Mouse (Mus musculus): ENCODE data around the gene Lrch1. TPM values are rescaled to one million over a fixed set of nuclear protein-coding genes. Genes with fewer than 3 reads are reported as not detected.

Gene Lrch1
- polyA plus RNA-seq, 1 experiment from 2014 or later, result 16.0 TPM

DNA sequence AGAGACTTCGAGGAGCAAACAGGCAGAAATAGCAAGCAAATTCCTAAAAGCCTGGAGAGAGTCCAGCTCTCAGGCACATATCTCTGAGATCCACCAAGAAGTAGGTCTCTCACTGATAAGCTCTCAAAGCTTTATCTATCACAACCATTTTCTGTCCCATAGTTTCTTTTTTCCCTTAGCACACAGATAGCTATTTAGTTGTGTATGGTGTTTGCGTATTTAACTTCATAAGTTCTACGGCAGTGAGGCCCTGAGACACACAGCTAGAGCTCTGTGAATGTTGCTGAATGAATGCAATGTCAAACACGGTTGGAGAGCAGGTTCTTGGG lies 78.8 kb downstream of the Lrch1 start:
- H3K4me2 ChIP-seq (replicated peaks; ENCODE audit: low read depth, low read length), result no peak overlapping the region
- H3K9me3 ChIP-seq (ENCODE audit: control insufficient read depth, low read depth, low read length), result no peaks in the 10 kb centered on the region
- WGBS, result 69% methylated on average over 4 of the region's 4 CpGs
- H3K36me3 ChIP-seq (ENCODE audit: control insufficient read depth, insufficient read depth, low read length), result no peaks in the 10 kb centered on the region
- no peak overlapping the region for H3K9ac ChIP-seq (replicated peaks; ENCODE audit: low read depth, low read length)
- no peak overlapping the region for H3K4me3 ChIP-seq (ENCODE audit: low read depth, low read length)
- no peaks in the 10 kb centered on the region for H3K27me3 ChIP-seq (ENCODE audit: control insufficient read depth, insufficient read depth, low read length)
- H3K27ac ChIP-seq (ENCODE audit: low read length), result no peak overlapping the region
- ATAC-seq (ENCODE audit: insufficient number of reproducible peaks, insufficient read depth, low FRiP score, low read depth), result no peak
- peaks cover 20% of the 10 kb centered on the region; the same call in 1 of the 2 replicates for H3K4me1 ChIP-seq (ENCODE audit: control insufficient read depth, insufficient read depth, low read length)

DNA sequence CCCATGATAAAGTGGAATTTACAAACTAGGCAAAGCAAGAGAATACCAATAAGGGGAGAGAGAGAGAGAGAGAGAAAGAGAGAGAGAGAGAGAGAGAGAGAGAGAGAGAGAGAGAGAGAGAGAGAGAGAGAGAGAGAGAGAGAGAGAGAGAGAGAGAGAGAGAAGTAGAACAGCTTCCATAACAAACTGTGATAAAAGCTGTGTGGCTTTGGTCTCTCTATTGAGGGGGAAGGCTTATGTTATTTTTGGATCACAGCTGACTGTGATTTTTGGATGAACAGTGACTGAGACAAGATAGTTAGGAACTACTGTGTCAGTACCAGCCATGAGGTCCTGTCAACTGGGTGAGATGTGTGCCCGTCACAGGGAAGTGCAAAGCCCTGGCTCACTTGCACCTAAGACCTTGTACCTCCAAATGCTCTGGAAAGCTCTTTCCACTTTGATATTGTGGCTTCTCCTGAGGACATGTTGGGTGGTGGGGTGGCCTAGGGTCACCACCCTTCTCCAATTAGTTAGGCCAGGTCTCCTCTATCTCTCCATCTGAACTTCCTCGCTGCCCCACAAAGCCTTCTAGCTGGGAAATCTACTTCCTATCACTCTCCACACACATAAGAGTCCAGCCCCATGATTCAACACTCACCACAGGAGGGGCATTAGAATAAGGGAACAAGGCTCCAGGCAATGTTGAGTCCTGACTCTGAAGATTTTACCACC lies 79.3 kb downstream of the Lrch1 start:
- no peak overlapping the region for H3K4me3 ChIP-seq (ENCODE audit: low read depth, low read length)
- no peaks in the 10 kb centered on the region for H3K27me3 ChIP-seq (ENCODE audit: control insufficient read depth, insufficient read depth, low read length)
- no peak overlapping the region for H3K4me2 ChIP-seq (replicated peaks; ENCODE audit: low read depth, low read length)
- WGBS, result 88% methylated on average over 2 of the region's 2 CpGs
- H3K9ac ChIP-seq (replicated peaks; ENCODE audit: low read depth, low read length), result no peak overlapping the region
- H3K9me3 ChIP-seq (ENCODE audit: control insufficient read depth, low read depth, low read length), result no peaks in the 10 kb centered on the region
- H3K4me1 ChIP-seq (ENCODE audit: control insufficient read depth, insufficient read depth, low read length), result peaks cover 20% of the 10 kb centered on the region; the same call in 1 of the 2 replicates
- H3K27ac ChIP-seq (ENCODE audit: low read length), result no peak overlapping the region
- ATAC-seq (ENCODE audit: insufficient number of reproducible peaks, insufficient read depth, low FRiP score, low read depth), result no peak
- no peaks in the 10 kb centered on the region for H3K36me3 ChIP-seq (ENCODE audit: control insufficient read depth, insufficient read depth, low read length)

DNA sequence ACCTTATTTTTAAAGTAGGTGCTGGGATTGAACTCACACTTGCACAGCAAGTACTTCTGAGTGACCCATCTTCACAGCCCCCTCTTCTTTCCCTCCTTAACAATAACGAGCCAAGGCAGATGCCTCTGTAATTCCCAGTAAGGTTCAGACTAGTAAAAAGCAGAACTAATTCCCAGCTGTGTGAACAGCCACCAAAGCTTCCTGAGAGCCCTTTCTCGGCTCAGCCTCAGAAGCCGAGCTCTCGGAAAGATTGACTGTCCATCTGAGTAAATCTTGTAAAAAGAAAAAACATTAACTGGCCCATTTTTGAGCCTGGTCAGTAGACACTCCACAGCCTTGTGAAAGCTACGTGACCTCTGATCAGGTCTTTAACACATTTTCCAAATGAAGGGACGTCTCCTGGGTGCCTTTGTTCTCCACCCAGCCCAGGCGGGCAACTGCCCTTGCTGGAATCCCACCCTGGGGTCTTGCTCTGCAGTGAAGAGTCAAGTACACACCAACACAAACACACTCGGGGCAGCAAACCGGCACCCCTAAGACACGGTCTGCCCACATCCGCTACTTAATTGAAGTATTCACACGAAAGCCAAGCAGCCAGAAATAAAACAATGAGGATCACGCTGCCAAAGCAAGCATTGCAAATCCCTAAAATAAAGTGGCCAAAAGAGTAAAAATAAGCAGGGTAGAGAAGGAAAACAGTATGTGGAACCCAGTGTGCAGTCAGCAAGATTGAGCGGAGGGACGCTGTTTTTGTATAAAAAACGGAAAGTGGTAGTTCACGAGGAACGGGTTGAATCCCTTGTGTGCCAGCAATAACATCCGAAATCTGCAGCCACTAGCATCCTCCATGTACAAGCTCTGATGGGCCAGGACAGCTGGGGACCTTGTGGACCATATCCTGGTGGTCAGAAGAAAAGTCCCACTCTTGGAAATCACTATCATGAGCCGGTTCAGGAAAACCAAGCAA lies 80.3 kb downstream of the Lrch1 start:
- H3K9me3 ChIP-seq (ENCODE audit: control insufficient read depth, low read depth, low read length), result no peaks in the 10 kb centered on the region
- no peak overlapping the region for H3K9ac ChIP-seq (replicated peaks; ENCODE audit: low read depth, low read length)
- H3K4me3 ChIP-seq (ENCODE audit: low read depth, low read length), result no peak overlapping the region
- 65% methylated on average over 20 of the region's 20 CpGs for WGBS
- H3K36me3 ChIP-seq (ENCODE audit: control insufficient read depth, insufficient read depth, low read length), result no peaks in the 10 kb centered on the region
- H3K4me1 ChIP-seq (ENCODE audit: control insufficient read depth, insufficient read depth, low read length), result peaks cover 20% of the 10 kb centered on the region; the same call in 1 of the 2 replicates
- H3K27me3 ChIP-seq (ENCODE audit: control insufficient read depth, insufficient read depth, low read length), result no peaks in the 10 kb centered on the region
- no peak overlapping the region for H3K27ac ChIP-seq (ENCODE audit: low read length)
- ATAC-seq (ENCODE audit: insufficient number of reproducible peaks, insufficient read depth, low FRiP score, low read depth), result no peak
- no peak overlapping the region for H3K4me2 ChIP-seq (replicated peaks; ENCODE audit: low read depth, low read length)

DNA sequence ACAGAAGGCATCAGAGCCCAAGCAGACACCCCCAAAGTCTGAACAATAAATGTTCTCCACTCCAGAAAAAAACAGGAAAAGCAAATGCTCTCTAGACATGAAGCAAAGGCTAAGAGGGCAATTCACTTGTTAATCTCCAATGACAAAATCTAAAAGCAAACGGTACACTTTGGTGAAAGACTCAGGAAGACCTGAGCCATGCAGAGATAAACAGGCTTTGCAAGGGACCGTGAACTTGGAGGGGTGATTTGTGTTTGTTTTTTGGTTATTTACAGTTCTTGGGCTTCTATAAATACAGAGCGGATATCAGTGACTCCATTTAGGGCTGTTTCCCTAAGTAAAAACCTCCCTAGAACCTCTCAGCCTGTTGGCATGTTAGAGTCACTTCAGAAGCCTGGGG lies 81.9 kb downstream of the Lrch1 start:
- Histone ChIP-seq H3K9ac (replicated peaks; ENCODE audit: low read depth, low read length) (no peak overlapping the region), H3K36me3 (ENCODE audit: control insufficient read depth, insufficient read depth, low read length) (no peaks in the 10 kb centered on the region), H3K4me3 (ENCODE audit: low read depth, low read length) (no peak overlapping the region), H3K9me3 (ENCODE audit: control insufficient read depth, low read depth, low read length) (no peaks in the 10 kb centered on the region), H3K4me2 (replicated peaks; ENCODE audit: low read depth, low read length) (no peak overlapping the region), H3K27me3 (ENCODE audit: control insufficient read depth, insufficient read depth, low read length) (no peaks in the 10 kb centered on the region), H3K4me1 (ENCODE audit: control insufficient read depth, insufficient read depth, low read length) (peaks cover 16% of the 10 kb centered on the region; the same call in 1 of the 2 replicates), H3K27ac (ENCODE audit: low read length) (no peak overlapping the region)
- WGBS, result 32% methylated on average over 3 of the region's 3 CpGs
- no peak for ATAC-seq (ENCODE audit: insufficient number of reproducible peaks, insufficient read depth, low FRiP score, low read depth)

DNA sequence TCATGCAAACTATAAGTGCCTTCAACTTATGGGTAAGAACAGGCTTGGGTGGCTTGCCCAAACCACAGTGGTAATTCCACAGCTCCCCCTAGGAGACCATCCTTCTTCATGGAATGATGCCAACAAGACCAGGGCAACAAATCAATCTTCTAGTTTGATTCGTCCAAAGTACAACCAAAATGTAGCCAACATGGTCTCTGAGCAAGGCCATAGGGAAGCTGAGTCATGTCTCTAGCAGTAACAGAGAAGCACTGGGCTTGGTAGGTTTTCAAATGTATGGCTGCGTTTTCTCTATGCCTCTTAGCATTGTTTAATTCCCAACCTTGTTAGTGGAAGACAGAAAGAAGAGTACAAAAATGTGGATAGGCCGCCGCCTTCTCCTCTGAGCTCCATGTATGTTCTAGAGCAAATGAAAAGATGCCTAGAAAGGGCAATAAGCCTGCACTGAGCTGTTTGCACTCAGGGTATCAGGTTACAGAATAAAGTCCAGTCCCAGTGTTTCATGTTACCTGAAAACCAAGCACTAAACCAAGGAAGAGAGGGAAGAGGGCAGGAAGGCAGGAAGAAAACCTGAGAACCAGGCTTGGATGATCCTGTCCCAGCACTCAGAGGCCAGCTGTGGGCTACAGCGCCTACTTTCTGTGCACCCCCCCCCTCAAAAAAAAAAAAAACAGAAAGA lies 82.7 kb downstream of the Lrch1 start:
- Histone ChIP-seq H3K27me3 (ENCODE audit: control insufficient read depth, insufficient read depth, low read length) (no peaks in the 10 kb centered on the region), H3K4me3 (ENCODE audit: low read depth, low read length) (no peak overlapping the region), H3K27ac (ENCODE audit: low read length) (peak overlapping the region; percentile 21; the same call in 1 of the 2 replicates), H3K9me3 (ENCODE audit: control insufficient read depth, low read depth, low read length) (no peaks in the 10 kb centered on the region), H3K9ac (replicated peaks; ENCODE audit: low read depth, low read length) (no peak overlapping the region), H3K4me1 (ENCODE audit: control insufficient read depth, insufficient read depth, low read length) (peaks cover 16% of the 10 kb centered on the region; the same call in 1 of the 2 replicates), H3K4me2 (replicated peaks; ENCODE audit: low read depth, low read length) (no peak overlapping the region), H3K36me3 (ENCODE audit: control insufficient read depth, insufficient read depth, low read length) (no peaks in the 10 kb centered on the region)
- no peak for ATAC-seq (ENCODE audit: insufficient number of reproducible peaks, insufficient read depth, low FRiP score, low read depth)
- WGBS, result 51% methylated on average over 5 of the region's 5 CpGs

DNA sequence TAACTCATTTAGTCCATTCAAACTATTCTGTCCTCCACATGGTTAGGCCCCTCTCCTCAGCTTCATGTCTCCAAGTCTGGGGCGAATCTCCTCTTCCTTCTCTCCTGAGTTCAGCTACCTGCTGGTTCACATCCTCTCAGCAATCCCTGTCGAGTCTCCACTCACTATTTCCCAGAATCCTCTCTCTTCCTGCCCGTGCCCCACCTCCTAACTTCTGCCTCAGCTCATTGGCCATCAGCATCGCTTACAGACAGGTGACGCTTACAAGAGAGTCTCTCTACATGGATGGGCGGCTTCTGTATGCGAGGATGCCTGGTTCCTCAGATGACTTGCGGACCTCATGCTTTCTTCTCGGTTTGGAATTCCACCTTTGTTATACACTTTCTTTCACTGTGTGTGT lies 86.2 kb downstream of the Lrch1 start:
- no peak overlapping the region for H3K4me3 ChIP-seq (ENCODE audit: low read depth, low read length)
- WGBS, result 88% methylated on average over 9 of the region's 9 CpGs
- ATAC-seq (ENCODE audit: insufficient number of reproducible peaks, insufficient read depth, low FRiP score, low read depth), result no peak

DNA sequence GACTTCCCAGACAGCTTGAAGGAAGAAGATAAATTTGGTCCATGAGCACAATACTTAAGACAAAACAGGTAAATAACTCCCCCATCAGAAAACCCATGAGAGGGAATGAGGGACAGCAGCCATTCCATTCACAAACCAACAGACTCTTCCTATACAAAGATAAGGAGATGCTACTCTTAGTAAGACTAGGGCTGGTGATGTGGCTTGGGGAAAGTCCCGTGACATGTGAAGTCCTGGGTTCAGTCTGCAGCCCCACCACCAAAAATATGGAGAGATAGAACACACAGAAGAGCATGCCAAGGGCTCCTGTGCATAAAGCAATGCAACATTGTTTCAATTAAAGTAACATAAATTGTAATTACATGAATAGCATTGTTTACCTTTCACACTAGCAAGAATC lies 88.5 kb downstream of the Lrch1 start:
- no peaks in the 10 kb centered on the region for H3K9me3 ChIP-seq (ENCODE audit: control insufficient read depth, low read depth, low read length)
- no peak overlapping the region for H3K4me2 ChIP-seq (replicated peaks; ENCODE audit: low read depth, low read length)
- ATAC-seq (ENCODE audit: insufficient number of reproducible peaks, insufficient read depth, low FRiP score, low read depth), result no peak
- no peaks in the 10 kb centered on the region for H3K27me3 ChIP-seq (ENCODE audit: control insufficient read depth, insufficient read depth, low read length)
- no peaks in the 10 kb centered on the region for H3K36me3 ChIP-seq (ENCODE audit: control insufficient read depth, insufficient read depth, low read length)
- no peaks in the 10 kb centered on the region for H3K4me1 ChIP-seq (ENCODE audit: control insufficient read depth, insufficient read depth, low read length)
- no peak overlapping the region for H3K27ac ChIP-seq (ENCODE audit: low read length)
- H3K9ac ChIP-seq (replicated peaks; ENCODE audit: low read depth, low read length), result no peak overlapping the region
- 93% methylated on average over 1 of the region's 1 CpGs for WGBS
- no peak overlapping the region for H3K4me3 ChIP-seq (ENCODE audit: low read depth, low read length)

More for the DNA sequence above, 86.2 kb downstream of the Lrch1 start:
- Histone ChIP-seq H3K9ac (replicated peaks; ENCODE audit: low read depth, low read length) (no peak overlapping the region), H3K36me3 (ENCODE audit: control insufficient read depth, insufficient read depth, low read length) (no peaks in the 10 kb centered on the region), H3K27me3 (ENCODE audit: control insufficient read depth, insufficient read depth, low read length) (no peaks in the 10 kb centered on the region), H3K4me2 (replicated peaks; ENCODE audit: low read depth, low read length) (no peak overlapping the region), H3K4me1 (ENCODE audit: control insufficient read depth, insufficient read depth, low read length) (peaks cover 8% of the 10 kb centered on the region; the same call in 1 of the 2 replicates), H3K9me3 (ENCODE audit: control insufficient read depth, low read depth, low read length) (no peaks in the 10 kb centered on the region), H3K27ac (ENCODE audit: low read length) (no peak overlapping the region)

DNA sequence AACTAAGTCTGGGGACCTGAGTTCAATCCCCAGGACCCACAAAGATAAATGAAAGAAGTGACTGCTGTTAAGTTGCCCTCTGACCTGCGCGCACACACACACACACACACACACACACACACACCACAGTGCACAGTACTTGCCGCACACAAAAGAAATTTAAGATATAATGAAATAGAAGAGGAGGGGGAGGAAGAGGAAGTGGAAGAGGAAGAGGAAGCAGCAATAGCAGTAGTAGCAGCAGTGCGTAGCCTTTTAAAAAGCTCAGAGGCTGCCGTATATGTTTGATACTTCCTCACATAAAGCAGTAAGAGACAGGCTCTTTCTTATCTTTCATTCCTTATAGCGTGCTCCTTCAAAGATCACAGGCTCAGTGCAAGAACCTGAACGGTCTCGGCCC lies 92.2 kb downstream of the Lrch1 start:
- no peak for ATAC-seq (ENCODE audit: insufficient number of reproducible peaks, insufficient read depth, low FRiP score, low read depth)
- no peaks in the 10 kb centered on the region for H3K27me3 ChIP-seq (ENCODE audit: control insufficient read depth, insufficient read depth, low read length)
- WGBS, result 90% methylated on average over 8 of the region's 8 CpGs
- H3K4me3 ChIP-seq (ENCODE audit: low read depth, low read length), result no peak overlapping the region
- peaks cover 23% of the 10 kb centered on the region for H3K4me1 ChIP-seq (ENCODE audit: control insufficient read depth, insufficient read depth, low read length)
- no peaks in the 10 kb centered on the region for H3K9me3 ChIP-seq (ENCODE audit: control insufficient read depth, low read depth, low read length)
- H3K4me2 ChIP-seq (replicated peaks; ENCODE audit: low read depth, low read length), result no peak overlapping the region
- no peak overlapping the region for H3K27ac ChIP-seq (ENCODE audit: low read length)
- no peaks in the 10 kb centered on the region for H3K36me3 ChIP-seq (ENCODE audit: control insufficient read depth, insufficient read depth, low read length)
- no peak overlapping the region for H3K9ac ChIP-seq (replicated peaks; ENCODE audit: low read depth, low read length)
